Mouse (Mus musculus): ENCODE results near the gene Olfr357. TPM values are rescaled to one million over a fixed set of nuclear protein-coding genes. Genes with fewer than 3 reads are reported as not detected.

The Olfr357 gene
- total RNA-seq (2012; rRNA removed) = not detected in 2 replicates
- not detected in 2 replicates for total RNA-seq (2014; rRNA removed)
- polyA plus RNA-seq (2012; ENCODE audit: insufficient read length, low read depth) = not detected in 2 replicates

DNA sequence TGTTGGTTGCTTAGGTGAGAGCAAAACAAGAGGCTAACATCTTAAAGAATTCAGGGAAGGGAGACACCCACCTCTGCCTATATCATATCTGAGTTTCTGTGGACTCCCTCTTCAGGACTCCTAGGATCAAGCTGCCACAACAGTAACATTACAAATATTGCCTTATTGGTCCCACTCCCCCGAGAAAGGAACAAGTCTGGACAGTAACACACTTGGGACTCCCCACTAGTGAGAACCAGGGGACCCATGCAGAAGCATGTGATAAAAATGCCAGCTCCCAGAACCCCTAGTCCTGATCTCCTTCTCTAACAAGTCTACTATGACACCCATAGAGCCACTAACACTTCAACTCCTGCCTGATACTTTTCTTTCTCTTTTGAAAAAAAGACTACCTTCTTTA lies at the start of gene Olfr357:
Gene Olfr357 (plus strand): TSS at position 301 of the 400 bp plus-strand sequence.
- no peak for DNase-seq (ENCODE audit: extremely low read depth)
- dilution Hi-C loops (cut with MboI; ENCODE audit: extremely low pct_ligation_motif_present, extremely low pct_unique_long_range_greater_than_20kb, low sequenced_read_pairs) (no loop called here), in situ Hi-C loops (cut with MboI; ENCODE audit: low pct_ligation_motif_present, low pct_unique_long_range_greater_than_20kb, low sequenced_read_pairs) (no loop called here)
- Histone ChIP-seq H3K9me3 (replicated peaks; ENCODE audit: low read length) (no peaks in the 10 kb centered on the region), H3K4me1 (ENCODE audit: control insufficient read depth in 1 of 2, insufficient read depth in 2 of 2) (no peaks in the 10 kb centered on the region), H3K27me3 (replicated peaks) (peaks cover 25% of the 10 kb centered on the region), H3K9ac (ENCODE audit: insufficient read depth, low read depth) (no peak within 1 kb of the TSS), H3K27ac (ENCODE audit: insufficient read depth, low read depth) (no peak within 1 kb of the TSS), H3K79me2 (replicated peaks; ENCODE audit: control insufficient read depth, extremely low read depth, insufficient read depth, poor library complexity, severe bottlenecking) (no peaks in the 10 kb centered on the region), H3K4me2 (ENCODE audit: insufficient read depth, low read depth, poor library complexity, severe bottlenecking) (no peak within 1 kb of the TSS), H3K36me3 (replicated peaks in 1 of 2; ENCODE audit: control insufficient read depth in 1 of 2, insufficient read depth in 1 of 2, low read length in 1 of 2) (no peaks in the 10 kb centered on the region), H3K4me3 (replicated peaks in 1 of 3; ENCODE audit: low read depth in 2 of 3, low read length in 2 of 3, poor library complexity in 1 of 3) (no peak within 1 kb of the TSS)
- no peak for TF ChIP-seq EP300 (IDR thresholded peaks at IDR 0.05; ENCODE audit: low read length)
- no peak for TF ChIP-seq NELFE (IDR thresholded peaks at IDR 0.05; ENCODE audit: low read depth, low read length)
- TF ChIP-seq MAX (IDR thresholded peaks at IDR 0.05; ENCODE audit: low read length) = no peak
- no peak for TF ChIP-seq USF1 (IDR thresholded peaks at IDR 0.05; ENCODE audit: low read depth, low read length)
- no peak for TF ChIP-seq ZNF384 (IDR thresholded peaks at IDR 0.05; ENCODE audit: low read depth, low read length)
- TF ChIP-seq CTCF (conservative IDR thresholded peaks at IDR 0.05 in 1 of 2, IDR thresholded peaks at IDR 0.05 in 1 of 2; ENCODE audit: low read depth in 2 of 2, low read length in 2 of 2) = no peak
- TF ChIP-seq SIN3A (IDR thresholded peaks at IDR 0.05; ENCODE audit: low read length) = no peak
- no peak for TF ChIP-seq IRF4 (IDR thresholded peaks at IDR 0.05; ENCODE audit: low read depth, low read length)
- no peak for TF ChIP-seq HCFC1 (IDR thresholded peaks at IDR 0.05; ENCODE audit: low read depth, low read length)
- no peak for TF ChIP-seq MAFK (IDR thresholded peaks at IDR 0.05; ENCODE audit: insufficient replicate concordance, low read length)
- no peak for TF ChIP-seq UBTF (IDR thresholded peaks at IDR 0.05; ENCODE audit: low read depth, low read length)
- TF ChIP-seq RAD21 (IDR thresholded peaks at IDR 0.05; ENCODE audit: low read depth, low read length) = no peak
- no peak for TF ChIP-seq TCF12 (IDR thresholded peaks at IDR 0.05; ENCODE audit: low read depth, low read length)
- TF ChIP-seq ZMIZ1 (IDR thresholded peaks at IDR 0.05; ENCODE audit: low read depth, low read length) = no peak
- TF ChIP-seq ZC3H11A (IDR thresholded peaks at IDR 0.05; ENCODE audit: low read depth, low read length) = no peak
- no peak for TF ChIP-seq PAX5 (IDR thresholded peaks at IDR 0.05; ENCODE audit: low read length)
- TF ChIP-seq MAZ (IDR thresholded peaks at IDR 0.05; ENCODE audit: low read depth, low read length) = no peak
- TF ChIP-seq ZKSCAN1 (IDR thresholded peaks at IDR 0.05; ENCODE audit: borderline replicate concordance, low read depth, low read length) = no peak
- TF ChIP-seq CHD1 (IDR thresholded peaks at IDR 0.05; ENCODE audit: low read depth, low read length) = no peak

DNA sequence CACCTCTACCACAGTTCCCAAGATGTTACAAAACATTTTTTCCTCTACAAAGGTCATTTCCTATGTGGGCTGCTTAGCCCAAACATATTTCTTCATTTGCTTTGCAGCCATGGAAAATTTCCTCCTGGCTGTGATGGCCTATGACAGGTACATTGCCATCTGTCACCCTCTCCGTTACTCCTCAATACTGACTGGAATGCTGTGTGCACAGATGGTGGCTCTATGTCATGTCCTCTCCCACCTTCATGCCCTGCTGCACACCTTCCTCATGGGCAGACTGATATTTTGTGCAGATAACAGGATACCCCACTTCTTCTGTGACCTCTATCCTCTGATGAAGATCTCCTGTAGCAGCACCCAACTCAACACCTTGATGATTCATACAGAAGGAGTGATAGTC lies 3.4 kb downstream of the Olfr357 start:
- TF ChIP-seq EP300 (IDR thresholded peaks at IDR 0.05; ENCODE audit: low read length) (no peak), JUN (IDR thresholded peaks at IDR 0.05; ENCODE audit: insufficient read depth, low read depth, low read length) (no peak), NRF1 (IDR thresholded peaks at IDR 0.05; ENCODE audit: low read depth, low read length) (no peak)

More for the DNA sequence above, 3.4 kb downstream of the Olfr357 start:
- no peaks in the 10 kb centered on the region for H3K9me3 ChIP-seq (replicated peaks; ENCODE audit: low read length)
- no peak for DNase-seq (ENCODE audit: extremely low read depth)
- H3K36me3 ChIP-seq (replicated peaks in 1 of 2; ENCODE audit: control insufficient read depth in 1 of 2, insufficient read depth in 1 of 2, low read length in 1 of 2) = no peaks in the 10 kb centered on the region
- in situ Hi-C loops (cut with MboI; ENCODE audit: low pct_ligation_motif_present, low pct_unique_long_range_greater_than_20kb, low sequenced_read_pairs) = no loop called here
- H3K4me3 ChIP-seq (replicated peaks in 1 of 3; ENCODE audit: low read depth in 2 of 3, low read length in 2 of 3, poor library complexity in 1 of 3) = no peak overlapping the region
- no peak overlapping the region for H3K4me2 ChIP-seq (ENCODE audit: insufficient read depth, low read depth, poor library complexity, severe bottlenecking)
- H3K27me3 ChIP-seq (replicated peaks) = peaks cover 28% of the 10 kb centered on the region
- H3K4me1 ChIP-seq (ENCODE audit: control insufficient read depth in 1 of 2, insufficient read depth in 2 of 2) = no peaks in the 10 kb centered on the region
- dilution Hi-C loops (cut with MboI; ENCODE audit: extremely low pct_ligation_motif_present, extremely low pct_unique_long_range_greater_than_20kb, low sequenced_read_pairs) = no loop called here
- no peak overlapping the region for H3K27ac ChIP-seq (ENCODE audit: insufficient read depth, low read depth)
- H3K9ac ChIP-seq (ENCODE audit: insufficient read depth, low read depth) = no peak overlapping the region
- H3K79me2 ChIP-seq (replicated peaks; ENCODE audit: control insufficient read depth, extremely low read depth, insufficient read depth, poor library complexity, severe bottlenecking) = no peaks in the 10 kb centered on the region

Data from CH12.LX (cell line).